Mouse (Mus musculus) G1E (cell line): Measurements from ENCODE around the gene Htr3b. TPM values are rescaled to one million over a fixed set of nuclear protein-coding genes. Genes with fewer than 3 reads are reported as not detected.
"Not testable (repeated sequence)": the region's sequence is repeated elsewhere in the genome, so short reads cannot be mapped to it uniquely, and the experiment has no call there.

Source experiments
- ATAC-seq: 2 replicates; pipeline ENCODE4 v1.8.0; 2016; ENCODE audit warnings: mild to moderate bottlenecking; ENCODE audit not compliant: insufficient number of reproducible peaks, poor library complexity, low FRiP score, severe bottlenecking; ENCODE audit errors: extremely low read depth
- DNase-seq: peaks from one replicate; pipeline ENCODE4 v3.0.0; 2012; ENCODE audit warnings: low spot score
- H3K27me3 ChIP-seq: 2 replicates; pipeline ENCODE4 v1.6.1; 2012; ENCODE audit warnings: mild to moderate bottlenecking, low read length, inconsistent platforms; ENCODE audit not compliant: insufficient read depth
- H3K36me3 ChIP-seq: replicated peaks from 2 replicates; pipeline ENCODE3; 2012; ENCODE audit warnings: mild to moderate bottlenecking, inconsistent platforms
- H3K4me1 ChIP-seq: 2 replicates; pipeline ENCODE4 v1.6.1; 2012; ENCODE audit warnings: low read depth, low read length, inconsistent platforms, mixed read lengths; ENCODE audit not compliant: insufficient read depth
- H3K4me3 ChIP-seq: 2 replicates; pipeline ENCODE4 v1.5.1; 2012; ENCODE audit warnings: low read depth, mild to moderate bottlenecking, inconsistent platforms, low read length, moderate library complexity, mixed read lengths
- H3K9me3 ChIP-seq: replicated peaks from 2 replicates; pipeline ENCODE4 v1.6.1; 2012; ENCODE audit warnings: inconsistent platforms
- CTCF ChIP-seq: IDR thresholded peaks from 2 replicates; pipeline ENCODE4 v1.5.1; 2012; ENCODE audit warnings: low read depth, low read length, inconsistent platforms, mixed read lengths
- GATA1 ChIP-seq: IDR thresholded peaks from 2 replicates; pipeline ENCODE4 v1.6.1; 2012; ENCODE audit warnings: borderline replicate concordance, low read length, inconsistent platforms, mixed read lengths
- GATA2 ChIP-seq: IDR thresholded peaks from 2 replicates; pipeline ENCODE4 v1.6.1; 2012; ENCODE audit warnings: low read depth, low read length, inconsistent platforms, borderline replicate concordance
- POLR2AphosphoS5 ChIP-seq: IDR thresholded peaks from 2 replicates; pipeline ENCODE4 v1.6.1; 2012; ENCODE audit warnings: low read depth, low read length, inconsistent platforms; ENCODE audit not compliant: insufficient replicate concordance
- TAL1 ChIP-seq: conservative IDR thresholded peaks from 2 replicates; pipeline ENCODE4 v1.6.1; 2012; ENCODE audit warnings: low read depth, low read length, inconsistent platforms, mixed read lengths
- polyA plus RNA-seq: library from polyadenylated mRNA; stranded (reverse); fragments of >175 nt; gene quantifications from 2 replicates; pipeline ENCODE4 v1.2.3, GENCODE M21; 2012
- total RNA-seq, 2 experiments: library from RNA; stranded (forward) in 1 of 2; stranded (reverse) in 1 of 2; fragments of 200-1000 nt in 1 of 2; fragments of >200 nt in 1 of 2; fragmentation: Nextera tagmentation in 1 of 2; gene quantifications; 2 replicates each; pipeline ENCODE4 v1.2.3; 2014 to 2017

Htr3b gene
- total and polyA plus RNA-seq, 3 experiments: not detected

DNA sequence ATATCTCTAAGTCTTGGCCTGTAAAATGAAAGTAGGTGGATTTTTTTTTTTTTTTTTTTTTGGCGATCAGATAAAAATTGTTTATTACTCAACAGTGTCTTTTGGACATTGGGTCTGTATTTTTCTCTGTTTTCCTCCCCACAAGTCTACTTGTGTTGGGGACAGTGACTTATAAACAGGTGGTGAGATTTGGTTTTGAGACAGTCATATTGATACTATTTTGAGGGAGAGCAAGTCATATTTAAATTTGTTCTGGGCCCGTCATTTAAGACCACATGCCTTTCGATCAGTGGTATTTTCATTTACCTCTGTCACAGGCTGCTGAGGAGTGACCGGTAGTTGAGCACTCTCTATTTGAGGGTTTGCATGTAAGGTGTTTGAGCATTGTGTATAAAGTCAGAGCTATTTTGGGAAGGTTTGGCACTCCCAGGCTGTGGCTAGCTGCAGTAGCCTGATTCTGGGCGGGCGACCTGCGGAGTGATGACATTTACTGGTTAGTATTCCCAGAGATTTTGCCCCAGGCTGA is 21.9 kb upstream of the Htr3b start:
- no peak for ATAC-seq
- peak overlapping the region; percentile 39; the same call in 1 of the 2 replicates for H3K4me3 ChIP-seq

DNA sequence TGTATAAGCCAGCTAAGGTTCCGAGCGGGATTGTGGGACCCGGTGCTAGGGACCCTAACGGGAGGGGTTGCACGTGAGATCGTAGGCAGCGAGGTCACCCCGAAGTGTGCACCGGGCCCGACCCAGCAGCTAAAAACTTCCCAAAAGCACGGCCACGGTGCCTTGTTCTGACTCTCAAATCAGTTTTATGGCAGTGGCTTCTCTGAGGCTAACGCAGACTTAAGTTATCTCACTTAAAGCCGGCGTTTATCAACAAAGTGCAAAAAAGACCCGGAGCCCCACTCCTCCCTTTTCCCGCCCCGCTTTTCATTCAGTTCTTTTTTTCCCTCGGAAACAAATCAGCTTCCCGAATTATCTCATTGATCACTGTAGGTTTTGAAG is 20.9 kb upstream of the Htr3b start:
- no peaks in the 10 kb centered on the region for H3K27me3 ChIP-seq
- TF ChIP-seq POLR2AphosphoS5 (no peak), CTCF (no peak), GATA1 (no peak), TAL1 (no peak), GATA2 (no peak)
- peaks cover 26% of the 10 kb centered on the region for H3K36me3 ChIP-seq
- DNase-seq: no peak
- peak overlapping the region; percentile 85 for H3K4me3 ChIP-seq
- H3K4me1 ChIP-seq: peaks cover 40% of the 10 kb centered on the region
- no peak for ATAC-seq
- H3K9me3 ChIP-seq: no peaks in the 10 kb centered on the region

More for the DNA sequence above, 21.9 kb upstream of the Htr3b start:
- Histone ChIP-seq H3K36me3 (peaks cover 35% of the 10 kb centered on the region), H3K4me1 (peaks cover 36% of the 10 kb centered on the region), H3K9me3 (no peaks in the 10 kb centered on the region), H3K27me3 (no peaks in the 10 kb centered on the region)
- DNase-seq: no peak
- TF ChIP-seq POLR2AphosphoS5 (no peak), TAL1 (no peak), CTCF (no peak), GATA2 (no peak), GATA1 (no peak)

DNA sequence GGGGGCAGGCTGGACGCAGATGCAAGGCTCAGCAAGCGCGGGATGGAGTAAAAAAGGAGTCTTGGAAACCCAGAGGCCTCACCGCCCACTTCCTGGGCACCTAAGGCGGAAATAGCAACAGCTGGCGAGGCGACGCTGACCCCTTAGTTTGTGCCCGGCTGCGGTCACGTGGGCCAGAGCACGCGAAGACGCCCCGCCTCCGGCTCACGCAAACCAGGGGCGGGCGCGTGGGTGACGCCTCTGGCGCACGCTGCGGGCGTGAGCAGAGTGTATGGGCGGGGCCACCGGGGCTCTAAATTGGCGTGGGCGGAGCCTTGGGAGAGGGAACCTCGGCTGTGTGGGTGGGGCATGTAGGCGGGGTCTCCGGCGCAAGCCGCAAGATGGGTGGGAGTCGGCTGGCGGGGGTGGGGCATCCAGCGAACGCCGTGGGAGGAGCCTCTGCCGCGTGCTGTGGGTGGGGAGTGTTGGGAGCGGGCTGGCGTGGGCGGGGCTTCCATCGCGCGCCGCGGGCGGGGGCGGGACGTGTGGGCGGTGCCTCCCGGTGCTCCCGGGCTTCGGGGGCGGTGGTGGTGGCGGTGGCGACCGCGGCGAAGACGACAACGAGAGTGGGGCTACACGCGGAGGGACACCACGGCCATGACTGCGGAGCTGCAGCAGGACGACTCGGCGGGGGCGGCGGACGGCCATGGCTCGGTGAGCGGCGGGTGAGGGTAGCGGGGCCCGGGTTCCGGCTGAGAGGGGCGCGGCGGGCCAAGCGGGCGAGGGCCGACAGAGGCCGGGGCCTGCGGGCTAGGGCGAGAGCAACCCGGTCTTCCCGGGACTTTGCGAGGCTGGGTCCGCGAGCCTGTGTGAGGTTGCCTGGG is 20.3 kb upstream of the Htr3b start, which contains the start of gene Usp28:
Usp28 (plus strand) TSS at position 531 of the 863 bp plus-strand sequence.
- Histone ChIP-seq H3K27me3 (no peaks in the 10 kb centered on the region), H3K36me3 (peaks cover 20% of the 10 kb centered on the region), H3K9me3 (no peaks in the 10 kb centered on the region), H3K4me3 (peak within 1 kb of the TSS; percentile 85), H3K4me1 (peaks cover 40% of the 10 kb centered on the region)
- ATAC-seq (peak; percentile 92), DNase-seq (peak; percentile 86)
- TF ChIP-seq POLR2AphosphoS5 (no peak), TAL1 (no peak), CTCF (no peak), GATA1 (no peak), GATA2 (no peak)

- no peaks in the 10 kb centered on the region for H3K9me3 ChIP-seq
- no peak for TF ChIP-seq GATA2
- no peak for TF ChIP-seq CTCF
- no peak for TF ChIP-seq GATA1
- peaks cover 13% of the 10 kb centered on the region for H3K36me3 ChIP-seq
- H3K4me1 ChIP-seq: peaks cover 40% of the 10 kb centered on the region
- DNase-seq (no peak), ATAC-seq (no peak)
- H3K27me3 ChIP-seq: no peaks in the 10 kb centered on the region
- peak overlapping the region; percentile 85 for H3K4me3 ChIP-seq
These were observed 19.6 kb upstream of the Htr3b start for GRCm38 (mm10) chr9:48984320-48984844.

GRCm38 (mm10) chr9:48983801-48984200 is 19.0 kb upstream of the Htr3b start:
- H3K9me3 ChIP-seq, ATAC-seq, DNase-seq, H3K27me3 ChIP-seq, H3K4me3 ChIP-seq, H3K36me3 ChIP-seq: not testable (repeated sequence)
- H3K4me1 ChIP-seq: peaks cover 39% of the 10 kb centered on the region

DNA sequence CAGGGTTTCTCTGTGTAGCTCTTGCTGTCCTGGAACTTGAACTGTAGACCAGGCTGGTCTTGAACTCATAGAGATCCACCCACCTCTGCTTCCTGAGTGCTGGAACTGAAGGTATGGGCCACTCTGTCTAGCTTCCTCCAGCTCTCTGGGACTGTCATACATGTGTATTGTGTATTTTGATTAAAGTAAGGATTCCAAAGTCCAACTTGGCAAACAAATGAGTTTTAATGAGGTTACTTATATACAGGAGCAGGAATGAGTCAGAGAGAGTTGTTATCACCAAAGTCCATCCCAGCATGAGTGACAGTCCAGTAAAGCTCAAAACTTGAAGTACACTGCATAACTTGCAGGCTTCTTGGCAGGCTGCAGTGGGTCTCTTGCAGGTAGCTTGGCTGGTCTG is 17.0 kb upstream of the Htr3b start:
- ATAC-seq: no peak
- DNase-seq: no peak
- H3K27me3 ChIP-seq: 0 out of 2 replicates have a peak, but pooled peaks cover 2% of the 10 kb centered on the region

More for the DNA sequence above, 17.0 kb upstream of the Htr3b start:
- no peaks in the 10 kb centered on the region for H3K36me3 ChIP-seq
- H3K4me1 ChIP-seq: peaks cover 19% of the 10 kb centered on the region
- no peak overlapping the region for H3K4me3 ChIP-seq
- TF ChIP-seq TAL1 (no peak), GATA1 (no peak), CTCF (no peak), GATA2 (no peak), POLR2AphosphoS5 (no peak)
- no peaks in the 10 kb centered on the region for H3K9me3 ChIP-seq
